Mouse (Mus musculus): Measurements from ENCODE around the gene Dpep1. TPM values are rescaled to one million over a fixed set of nuclear protein-coding genes. Genes with fewer than 3 reads are reported as not detected.

The Dpep1 gene
- polyA plus RNA-seq, 1 experiment from 2014 or later = 29.4 TPM

DNA sequence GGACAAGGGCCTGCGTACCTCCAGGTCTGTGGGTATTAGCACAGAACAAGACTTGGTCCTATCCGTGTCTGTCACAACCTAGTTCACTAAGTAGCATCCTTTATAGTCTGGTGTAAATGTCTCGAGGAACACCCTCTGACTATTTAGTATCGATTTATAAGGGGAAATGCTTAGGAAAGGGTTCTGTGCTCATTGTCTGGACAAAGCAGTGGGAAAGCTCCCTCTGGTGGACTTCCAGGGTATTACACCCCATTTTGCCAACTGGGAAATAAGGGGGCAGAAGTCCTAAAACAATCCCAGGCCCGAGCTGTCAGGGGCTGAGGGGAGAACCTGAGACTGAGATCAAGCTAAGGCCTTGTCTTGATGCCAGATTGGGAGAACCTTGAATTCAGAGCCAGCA is 16.2 kb downstream of the Dpep1 start:
- WGBS = 26% methylated on average over 5 of the region's 5 CpGs
- peak; percentile 93 for TF ChIP-seq CTCF (IDR thresholded peaks at IDR 0.05; ENCODE audit: low read depth)

DNA sequence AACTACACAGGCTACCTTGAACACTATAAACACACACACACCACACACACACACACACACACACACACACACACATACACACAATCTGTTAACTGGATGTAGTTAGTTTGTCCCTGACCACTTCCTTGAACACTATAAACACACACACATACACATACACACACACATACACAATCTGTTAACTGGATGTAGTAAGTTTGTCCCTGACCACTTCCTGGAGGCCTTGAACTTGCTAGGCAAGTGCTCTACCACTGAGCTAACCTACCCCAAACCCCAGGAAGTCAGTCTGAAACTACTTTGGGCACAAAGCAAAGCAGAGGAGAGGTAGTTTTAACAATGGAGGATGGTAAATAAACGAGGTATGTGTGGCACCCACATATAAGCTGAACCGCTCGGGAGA is 17.5 kb downstream of the Dpep1 start:
- DNase-seq (ENCODE audit: low spot score) (no peak), ATAC-seq (replicated peaks; ENCODE audit: low FRiP score, low read depth) (no peak)
- Histone ChIP-seq H3K4me2 (ENCODE audit: low read length) (no peak overlapping the region), H3K9me3 (replicated peaks; ENCODE audit: low read length) (no peaks in the 10 kb centered on the region), H3K4me3 (replicated peaks; ENCODE audit: low read depth, low read length) (no peak overlapping the region), H3K9ac (ENCODE audit: low read depth, low read length) (no peak overlapping the region), H3K27ac (no peak overlapping the region), H3K36me3 (ENCODE audit: insufficient read depth, low read length) (peaks cover 33% of the 10 kb centered on the region), H3K27me3 (ENCODE audit: insufficient read depth, low read length) (no peaks in the 10 kb centered on the region), H3K4me1 (replicated peaks; ENCODE audit: insufficient read depth, low read length) (no peaks in the 10 kb centered on the region)
- 91% methylated on average over 3 of the region's 3 CpGs for WGBS
- no peak for TF ChIP-seq CTCF (IDR thresholded peaks at IDR 0.05; ENCODE audit: low read depth)

More for the DNA sequence above, 16.2 kb downstream of the Dpep1 start:
- no peak for ATAC-seq (replicated peaks; ENCODE audit: low FRiP score, low read depth)
- Histone ChIP-seq H3K27ac (no peak overlapping the region), H3K9me3 (replicated peaks; ENCODE audit: low read length) (no peaks in the 10 kb centered on the region), H3K4me1 (replicated peaks; ENCODE audit: insufficient read depth, low read length) (no peaks in the 10 kb centered on the region), H3K9ac (ENCODE audit: low read depth, low read length) (no peak overlapping the region), H3K36me3 (ENCODE audit: insufficient read depth, low read length) (peaks cover 20% of the 10 kb centered on the region; the same call in 1 of the 2 replicates), H3K4me3 (replicated peaks; ENCODE audit: low read depth, low read length) (no peak overlapping the region), H3K4me2 (ENCODE audit: low read length) (no peak overlapping the region), H3K27me3 (ENCODE audit: insufficient read depth, low read length) (no peaks in the 10 kb centered on the region)
- peak; percentile 86 for DNase-seq (ENCODE audit: low spot score)

DNA sequence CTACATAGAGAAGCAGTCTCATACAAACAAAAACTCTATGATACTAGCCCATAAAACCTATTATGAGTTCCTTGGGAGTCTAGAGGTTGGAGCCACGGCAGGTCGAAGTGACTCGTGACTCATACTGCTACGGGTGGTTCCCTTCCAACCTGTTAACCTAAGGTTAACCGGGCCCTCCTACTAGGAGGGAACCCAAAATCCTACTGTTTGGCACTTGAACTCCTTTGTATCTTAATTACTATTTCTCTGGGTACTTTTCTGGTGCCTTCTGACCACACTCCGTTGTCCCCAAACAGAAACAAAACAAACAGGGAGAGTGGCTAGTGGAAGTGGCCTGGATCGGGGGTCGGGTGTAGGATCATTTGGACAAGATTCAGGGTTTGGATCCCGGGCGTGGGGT is 25.8 kb downstream of the Dpep1 start:
- no peak for DNase-seq (ENCODE audit: low spot score)
- Histone ChIP-seq H3K27ac (peak overlapping the region; percentile 80), H3K4me2 (ENCODE audit: low read length) (peak overlapping the region; percentile 88), H3K9me3 (replicated peaks; ENCODE audit: low read length) (no peaks in the 10 kb centered on the region), H3K4me3 (replicated peaks; ENCODE audit: low read depth, low read length) (peak overlapping the region; percentile 95), H3K36me3 (ENCODE audit: insufficient read depth, low read length) (peaks cover 17% of the 10 kb centered on the region), H3K9ac (ENCODE audit: low read depth, low read length) (peak overlapping the region; percentile 97), H3K4me1 (replicated peaks; ENCODE audit: insufficient read depth, low read length) (peaks cover 14% of the 10 kb centered on the region), H3K27me3 (ENCODE audit: insufficient read depth, low read length) (no peaks in the 10 kb centered on the region)
- WGBS = 31% methylated on average over 10 of the region's 10 CpGs
- no peak for TF ChIP-seq CTCF (IDR thresholded peaks at IDR 0.05; ENCODE audit: low read depth)
- ATAC-seq (replicated peaks; ENCODE audit: low FRiP score, low read depth) = no peak

DNA sequence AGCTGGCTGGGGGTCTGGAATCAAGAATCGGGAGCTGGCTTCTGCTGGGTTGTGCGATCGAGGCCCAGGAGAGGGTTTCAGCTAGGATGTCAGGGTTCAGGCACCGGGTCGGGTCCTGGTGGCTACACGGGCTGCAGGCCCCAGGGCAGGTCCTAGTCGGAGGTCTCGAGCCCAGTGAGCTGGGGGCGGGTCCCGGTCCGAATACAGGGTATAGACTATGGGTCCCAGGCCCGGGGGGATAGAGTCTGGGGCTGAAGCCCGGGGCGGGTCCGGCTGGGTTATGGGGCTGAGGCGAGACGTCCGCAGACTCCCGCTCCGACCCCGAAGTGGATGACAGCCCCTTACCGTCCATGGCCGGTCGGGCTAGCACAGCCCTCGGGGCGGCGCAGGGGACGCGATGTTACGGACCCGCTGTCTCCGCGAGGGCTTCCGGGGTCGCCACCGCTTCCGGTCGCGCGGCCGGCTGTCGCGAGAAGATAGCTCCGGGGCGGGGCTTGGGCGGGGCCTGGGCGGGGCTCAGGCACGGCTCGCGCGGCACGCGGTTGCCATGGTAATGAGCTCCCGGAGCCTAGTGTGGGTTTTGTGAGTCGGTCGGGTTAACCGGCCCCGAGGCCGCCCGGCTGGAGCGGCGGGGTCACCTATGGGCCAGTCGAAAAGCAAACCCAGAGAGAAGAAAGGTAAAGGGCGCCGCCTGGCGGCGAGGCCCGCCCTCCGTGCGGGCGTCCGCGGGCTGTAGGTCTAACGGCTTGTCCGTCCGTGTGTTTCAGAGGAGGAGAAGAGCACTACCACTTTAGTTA is 26.5 kb downstream of the Dpep1 start, which contains the start of the genes Chmp1a and Spata33:
Gene Chmp1a (minus strand): TSS at position 443 of the 797 bp plus-strand sequence.
Gene Spata33 (plus strand): TSS at position 512 of the 797 bp plus-strand sequence.
- H3K4me3 ChIP-seq (replicated peaks; ENCODE audit: low read depth, low read length) = peak within 1 kb of the TSS; percentile 95
- H3K4me2 ChIP-seq (ENCODE audit: low read length) = peak within 1 kb of the TSS; percentile 88
- peaks cover 10% of the 10 kb centered on the region; the same call in 1 of the 2 replicates for H3K36me3 ChIP-seq (ENCODE audit: insufficient read depth, low read length)
- H3K27ac ChIP-seq = peak within 1 kb of the TSS; percentile 80
- H3K9ac ChIP-seq (ENCODE audit: low read depth, low read length) = peak within 1 kb of the TSS; percentile 97
- H3K4me1 ChIP-seq (replicated peaks; ENCODE audit: insufficient read depth, low read length) = peaks cover 14% of the 10 kb centered on the region
- DNase-seq (ENCODE audit: low spot score) (peak; percentile 96), ATAC-seq (replicated peaks; ENCODE audit: low FRiP score, low read depth) (peak; percentile 97)
- no peaks in the 10 kb centered on the region for H3K9me3 ChIP-seq (replicated peaks; ENCODE audit: low read length)
- TF ChIP-seq CTCF (IDR thresholded peaks at IDR 0.05; ENCODE audit: low read depth) = peak; percentile 77
- no peaks in the 10 kb centered on the region for H3K27me3 ChIP-seq (ENCODE audit: insufficient read depth, low read length)
- 1% methylated on average over 73 of the region's 76 CpGs for WGBS

DNA sequence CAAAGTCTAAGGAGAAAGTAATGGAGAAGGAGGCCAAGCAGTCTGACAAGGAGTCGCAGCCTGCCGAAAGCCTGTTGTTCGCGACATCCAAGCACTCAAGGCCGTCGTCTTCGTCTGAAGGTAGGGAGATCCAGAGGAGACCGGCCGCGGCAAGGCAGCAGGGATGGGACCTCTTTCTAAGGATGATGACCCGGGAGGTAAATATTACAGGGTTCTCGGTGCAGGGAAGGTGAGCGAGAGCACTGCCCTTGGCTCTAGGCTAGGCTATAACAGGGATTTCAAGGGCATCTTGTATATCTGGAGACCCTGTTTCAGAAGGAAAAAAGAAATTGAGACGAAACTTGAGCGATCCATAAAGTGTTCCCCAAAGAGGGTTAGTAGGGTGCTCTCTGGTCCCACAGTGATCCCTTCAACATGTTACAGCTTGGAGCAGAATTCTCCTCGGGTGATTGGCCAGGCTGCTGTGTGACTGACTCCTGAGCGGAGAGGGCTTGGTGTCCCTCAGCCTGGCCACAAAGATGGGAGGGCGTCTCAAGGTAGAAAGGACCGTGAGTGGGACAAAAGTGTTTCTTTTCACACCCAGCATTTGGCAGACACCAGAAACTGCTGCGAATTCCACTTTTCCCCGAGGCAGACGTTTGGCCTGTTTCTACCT is 27.2 kb downstream of the Dpep1 start:
- Histone ChIP-seq H3K9me3 (replicated peaks; ENCODE audit: low read length) (no peaks in the 10 kb centered on the region), H3K36me3 (ENCODE audit: insufficient read depth, low read length) (0 out of 2 replicates have a peak, but pooled peaks cover 3% of the 10 kb centered on the region), H3K4me2 (ENCODE audit: low read length) (peak overlapping the region; percentile 88), H3K27me3 (ENCODE audit: insufficient read depth, low read length) (no peaks in the 10 kb centered on the region), H3K9ac (ENCODE audit: low read depth, low read length) (peak overlapping the region; percentile 97), H3K4me3 (replicated peaks; ENCODE audit: low read depth, low read length) (peak overlapping the region; percentile 95), H3K27ac (peak overlapping the region; percentile 78), H3K4me1 (replicated peaks; ENCODE audit: insufficient read depth, low read length) (peaks cover 14% of the 10 kb centered on the region)
- DNase-seq (ENCODE audit: low spot score) = peak; percentile 29
- peak; percentile 21; the same call in 1 of the 2 replicates for ATAC-seq (replicated peaks; ENCODE audit: low FRiP score, low read depth)
- no peak for TF ChIP-seq CTCF (IDR thresholded peaks at IDR 0.05; ENCODE audit: low read depth)
- 6% methylated on average over 22 of the region's 22 CpGs for WGBS

DNA sequence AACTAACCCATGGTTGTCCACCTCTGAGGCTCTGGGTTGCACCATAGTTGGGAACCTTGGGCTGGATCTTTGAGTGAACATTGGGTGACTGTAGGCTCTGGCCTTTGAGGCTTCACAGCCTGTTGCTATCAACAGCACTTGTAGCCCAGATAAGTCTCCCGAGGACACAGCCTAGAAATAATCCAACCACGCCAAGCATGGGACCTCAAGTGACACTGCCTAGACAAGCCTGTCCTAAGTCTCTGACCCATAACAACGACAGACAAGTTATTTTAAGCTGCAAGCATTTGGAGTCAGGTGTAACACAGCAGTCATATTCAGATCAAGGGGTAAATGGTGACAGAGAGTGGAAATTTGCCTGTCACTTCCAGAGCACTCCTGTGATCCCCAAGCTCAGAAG is 29.4 kb downstream of the Dpep1 start:
- no peak for TF ChIP-seq CTCF (IDR thresholded peaks at IDR 0.05; ENCODE audit: low read depth)
- H3K9me3 ChIP-seq (replicated peaks; ENCODE audit: low read length) = no peaks in the 10 kb centered on the region
- no peaks in the 10 kb centered on the region for H3K36me3 ChIP-seq (ENCODE audit: insufficient read depth, low read length)
- no peak overlapping the region for H3K27ac ChIP-seq
- peaks cover 14% of the 10 kb centered on the region for H3K4me1 ChIP-seq (replicated peaks; ENCODE audit: insufficient read depth, low read length)
- no peak overlapping the region for H3K4me3 ChIP-seq (replicated peaks; ENCODE audit: low read depth, low read length)
- no peak overlapping the region for H3K4me2 ChIP-seq (ENCODE audit: low read length)
- WGBS = 70% methylated on average over 3 of the region's 3 CpGs
- no peak overlapping the region for H3K9ac ChIP-seq (ENCODE audit: low read depth, low read length)
- DNase-seq (ENCODE audit: low spot score) = no peak
- H3K27me3 ChIP-seq (ENCODE audit: insufficient read depth, low read length) = no peaks in the 10 kb centered on the region
- no peak for ATAC-seq (replicated peaks; ENCODE audit: low FRiP score, low read depth)
